Mouse (Mus musculus): ENCODE results near the gene Tfpi.

The Tfpi gene

GRCm38 (mm10) chr2:84473941-84474530 is 2.5 kb downstream of the Tfpi start:
- DNase-seq (ENCODE audit: low spot score): no peak

- no peak for DNase-seq (ENCODE audit: low spot score)
These were observed 9.2 kb downstream of the Tfpi start for GRCm38 (mm10) chr2:84467391-84467790.

- no peak for DNase-seq (ENCODE audit: low spot score)
These were observed 11.6 kb downstream of the Tfpi start for GRCm38 (mm10) chr2:84464956-84465355.

GRCm38 (mm10) chr2:84462411-84462810 is 14.2 kb downstream of the Tfpi start:
- DNase-seq (ENCODE audit: low spot score): no peak

- DNase-seq (ENCODE audit: low spot score): no peak
These were observed 16.9 kb downstream of the Tfpi start for GRCm38 (mm10) chr2:84459651-84460177.

- DNase-seq (ENCODE audit: low spot score): no peak
These were observed 19.4 kb downstream of the Tfpi start for GRCm38 (mm10) chr2:84457221-84457620.

- DNase-seq (ENCODE audit: low spot score): peak; percentile 48
These were observed 21.3 kb downstream of the Tfpi start for GRCm38 (mm10) chr2:84455236-84455799.

- no peak for DNase-seq (ENCODE audit: low spot score)
These were observed 21.9 kb downstream of the Tfpi start for GRCm38 (mm10) chr2:84454551-84455235.

GRCm38 (mm10) chr2:84454051-84454450 is 22.5 kb downstream of the Tfpi start:
- DNase-seq (ENCODE audit: low spot score): peak; percentile 69

- no peak for DNase-seq (ENCODE audit: low spot score)
These were observed 31.1 kb downstream of the Tfpi start for GRCm38 (mm10) chr2:84445499-84445898.

- DNase-seq (ENCODE audit: low spot score): no peak
These were observed 34.6 kb downstream of the Tfpi start for GRCm38 (mm10) chr2:84441940-84442339.

- DNase-seq (ENCODE audit: low spot score): peak; percentile 75
These were observed 46.9 kb downstream of the Tfpi start for GRCm38 (mm10) chr2:84429724-84430123.

GRCm38 (mm10) chr2:84428836-84429235 is 47.7 kb downstream of the Tfpi start:
- no peak for DNase-seq (ENCODE audit: low spot score)

- no peak for DNase-seq (ENCODE audit: low spot score)
These were observed 50.0 kb downstream of the Tfpi start for GRCm38 (mm10) chr2:84426531-84426930.

- DNase-seq (ENCODE audit: low spot score): peak; percentile 27
These were observed 51.4 kb downstream of the Tfpi start, which contains the start of gene Calcrl for GRCm38 (mm10) chr2:84425138-84425537. Gene Calcrl, minus strand, starts transcription at chr2:84425411.

GRCm38 (mm10) chr2:84416501-84416900 is 60.1 kb downstream of the Tfpi start:
- no peak for DNase-seq (ENCODE audit: low spot score)

GRCm38 (mm10) chr2:84409796-84410592 is 66.6 kb downstream of the Tfpi start:
- no peak for DNase-seq (ENCODE audit: low spot score)

- DNase-seq (ENCODE audit: low spot score): no peak
These were observed 71.7 kb downstream of the Tfpi start for GRCm38 (mm10) chr2:84404834-84405233.

- DNase-seq (ENCODE audit: low spot score): no peak
These were observed 73.9 kb downstream of the Tfpi start for GRCm38 (mm10) chr2:84402713-84403112.

- DNase-seq (ENCODE audit: low spot score): no peak
These were observed 80.0 kb downstream of the Tfpi start for GRCm38 (mm10) chr2:84396557-84396956.

GRCm38 (mm10) chr2:84393236-84393635 is 83.3 kb downstream of the Tfpi start:
- no peak for DNase-seq (ENCODE audit: low spot score)

GRCm38 (mm10) chr2:84389075-84389474 is 87.5 kb downstream of the Tfpi start:
- DNase-seq (ENCODE audit: low spot score): no peak
